Comparison of ENCODE assay signal across 8 mouse cellular contexts in the genomic region with DNA sequence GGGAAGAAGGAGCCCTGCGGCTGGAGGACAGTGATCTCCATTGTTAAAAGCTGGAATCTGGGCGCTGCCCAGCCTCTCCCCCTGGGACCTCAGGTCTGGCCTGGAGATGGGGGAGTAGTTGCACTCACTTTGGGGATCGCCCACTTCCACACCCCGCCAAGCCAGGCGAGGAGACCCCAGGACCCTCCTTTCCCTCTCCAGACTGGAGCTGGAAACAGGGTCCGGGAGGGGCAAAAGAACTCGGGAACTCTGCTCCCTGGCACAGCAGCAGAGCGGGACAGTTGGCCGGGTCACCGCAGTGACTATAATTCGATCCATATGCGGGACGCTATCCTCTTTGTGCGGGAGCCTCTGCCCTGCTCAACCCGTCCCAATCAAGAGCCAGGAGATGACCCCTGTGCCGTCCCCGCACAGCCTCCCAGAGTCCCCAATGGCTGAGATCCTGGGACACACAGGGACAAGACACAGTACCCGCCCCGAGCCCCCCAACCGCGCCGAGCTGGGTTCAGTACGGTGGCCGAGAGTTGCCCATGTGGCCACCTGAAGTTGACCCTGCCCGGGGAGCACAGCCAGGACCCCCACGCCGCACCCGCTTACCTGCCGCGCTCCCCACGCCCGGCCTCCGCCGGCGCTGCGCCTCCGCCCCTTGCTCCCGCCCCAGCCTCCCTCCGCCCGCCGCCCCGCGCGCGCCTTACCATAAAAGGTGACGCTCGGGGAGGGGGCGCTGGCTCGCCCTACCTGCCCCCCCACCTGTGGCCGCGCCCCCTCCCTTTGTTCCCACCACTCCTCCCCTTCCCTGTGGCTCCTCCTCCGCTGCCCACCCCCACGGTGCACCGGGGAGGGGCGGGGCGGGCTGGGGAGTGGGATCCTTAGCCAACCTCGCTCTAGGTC. TPM values are rescaled to one million over a fixed set of nuclear protein-coding genes. Genes with fewer than 3 reads are reported as not detected.
DNase-seq lines count a peak whose midpoint lies in the region; ATAC-seq lines count a peak whose summit lies in the region.

No protein-coding gene starts in this region.

- peak; percentile 29 for ATAC-seq in intestine, embryonic 15.5 days
- ATAC-seq in midbrain, embryonic 11.5 days (ENCODE audit: low FRiP score), result peak; percentile 38

- peaks cover 37% of the 10 kb centered on the region for H3K4me1 ChIP-seq in forebrain, embryonic 10.5 days
- H3K4me1 ChIP-seq in intestine, embryonic 15.5 days (replicated peaks), result peaks cover 44% of the 10 kb centered on the region
- H3K4me1 ChIP-seq in midbrain, embryonic 11.5 days (ENCODE audit: control insufficient read depth, insufficient read depth, low read length), result peaks cover 15% of the 10 kb centered on the region

- peak overlapping the region; percentile 85 for H3K27ac ChIP-seq in forebrain, embryonic 10.5 days
- H3K27ac ChIP-seq in intestine, embryonic 15.5 days, result peak overlapping the region; percentile 91
- no peak overlapping the region for H3K27ac ChIP-seq in midbrain, embryonic 11.5 days (ENCODE audit: low read depth, low read length)

- H3K36me3 ChIP-seq in forebrain, embryonic 10.5 days (replicated peaks), result peaks cover 9% of the 10 kb centered on the region
- peaks cover 7% of the 10 kb centered on the region for H3K36me3 ChIP-seq in intestine, embryonic 15.5 days
- no peaks in the 10 kb centered on the region for H3K36me3 ChIP-seq in midbrain, embryonic 11.5 days (ENCODE audit: control insufficient read depth, insufficient read depth, low read length)

- no peaks in the 10 kb centered on the region for H3K9me3 ChIP-seq in forebrain, embryonic 10.5 days
- no peaks in the 10 kb centered on the region for H3K9me3 ChIP-seq in intestine, embryonic 15.5 days
- H3K9me3 ChIP-seq in midbrain, embryonic 11.5 days (ENCODE audit: control insufficient read depth, low read length), result no peaks in the 10 kb centered on the region

- peaks cover 56% of the 10 kb centered on the region for H3K27me3 ChIP-seq in forebrain, embryonic 10.5 days (ENCODE audit: poor library complexity, severe bottlenecking)
- no peaks in the 10 kb centered on the region for H3K27me3 ChIP-seq in intestine, embryonic 15.5 days (replicated peaks)
- peaks cover 15% of the 10 kb centered on the region for H3K27me3 ChIP-seq in midbrain, embryonic 11.5 days (ENCODE audit: control insufficient read depth, insufficient read depth, low read length)

- peak overlapping the region; percentile 90 for H3K4me2 ChIP-seq in intestine, embryonic 15.5 days (replicated peaks)
- H3K4me2 ChIP-seq in midbrain, embryonic 11.5 days, result peak overlapping the region; percentile 86

- peak overlapping the region; percentile 53 for H3K4me3 ChIP-seq in forebrain, embryonic 10.5 days
- H3K4me3 ChIP-seq in intestine, embryonic 15.5 days (replicated peaks), result peak overlapping the region; percentile 74
- H3K4me3 ChIP-seq in midbrain, embryonic 11.5 days (ENCODE audit: low read depth, low read length), result peak overlapping the region; percentile 47

- peak; percentile 26 for DNase-seq in urinary bladder, postnatal 25 days (ENCODE audit: low spot score)
- no peak for DNase-seq in urinary bladder, adult 2 months (ENCODE audit: low spot score)
- peak; percentile 41 for DNase-seq in forebrain, embryonic 10.5 days (ENCODE audit: extremely low spot score, low spot score)
- DNase-seq in midbrain, embryonic 11.5 days (ENCODE audit: low spot score, missing footprints), result no peak
- DNase-seq in T-cell, adult 2 months (ENCODE audit: low spot score), result no peak
- no peak for DNase-seq in right cerebral cortex, adult 2 months (ENCODE audit: low spot score in 2 of 2)
- no peak for DNase-seq in left cerebral cortex, adult 18-20 months (ENCODE audit: low spot score in 2 of 2)

- WGBS in forebrain, embryonic 10.5 days, result under 1% methylated on average over 57 of the region's 57 CpGs
- under 1% methylated on average over 43 of the region's 57 CpGs for WGBS in intestine, embryonic 15.5 days
- WGBS in midbrain, embryonic 11.5 days, result under 1% methylated on average over 43 of the region's 57 CpGs

- H3K9ac ChIP-seq in intestine, embryonic 15.5 days, result peak overlapping the region; percentile 84
- H3K9ac ChIP-seq in midbrain, embryonic 11.5 days (ENCODE audit: low read length), result peak overlapping the region; percentile 64

RNA-seq across cellular contexts. Expression of gene Fblim1, which starts 6.4 kb away (rescaled TPM):
- polyA plus RNA-seq in urinary bladder, adult 2 months (2012; rRNA removed), result 95.1 and 129 TPM in 2 replicates
- polyA plus RNA-seq in forebrain, embryonic 10.5 days (2016; fragmentation: Nextera tagmentation; extraction: Ambion mirVana), result 23.2 and 30.1 TPM in 2 replicates
- 63.9 and 68.9 TPM in 2 replicates for polyA plus RNA-seq in intestine, embryonic 15.5 days (2015; fragmentation: Nextera tagmentation; extraction: Ambion mirVana)
- polyA plus RNA-seq in midbrain, embryonic 11.5 days (2014; fragmentation: Nextera tagmentation; extraction: Ambion mirVana), result 20.0 and 21.2 TPM in 2 replicates
- 1 to 10 TPM; 1.4 to 1.6 TPM for total RNA-seq in left cerebral cortex, adult 18-20 months (2021)

RNA-seq across cellular contexts. Expression of gene Tmem82, which starts 18.9 kb away (rescaled TPM):
- polyA plus RNA-seq in urinary bladder, adult 2 months (2012; rRNA removed), result 0.87 and 0.94 TPM in 2 replicates
- polyA plus RNA-seq in forebrain, embryonic 10.5 days (2016; fragmentation: Nextera tagmentation; extraction: Ambion mirVana), result 0.86 and 1.0 TPM in 2 replicates
- polyA plus RNA-seq in intestine, embryonic 15.5 days (2015; fragmentation: Nextera tagmentation; extraction: Ambion mirVana), result 18.5 and 21.0 TPM in 2 replicates
- polyA plus RNA-seq in midbrain, embryonic 11.5 days (2014; fragmentation: Nextera tagmentation; extraction: Ambion mirVana), result 0.48 and 0.59 TPM in 2 replicates
- under 1 TPM; 0.53 to 0.63 TPM for total RNA-seq in left cerebral cortex, adult 18-20 months (2021)

RNA-seq across cellular contexts. Expression of gene Slc25a34, which starts 24.1 kb away (rescaled TPM):
- 0.10 and 0.14 TPM in 2 replicates for polyA plus RNA-seq in urinary bladder, adult 2 months (2012; rRNA removed)
- not detected in 2 replicates for polyA plus RNA-seq in forebrain, embryonic 10.5 days (2016; fragmentation: Nextera tagmentation; extraction: Ambion mirVana)
- 3.3 and 4.3 TPM in 2 replicates for polyA plus RNA-seq in intestine, embryonic 15.5 days (2015; fragmentation: Nextera tagmentation; extraction: Ambion mirVana)
- not detected in 2 replicates for polyA plus RNA-seq in midbrain, embryonic 11.5 days (2014; fragmentation: Nextera tagmentation; extraction: Ambion mirVana)
- total RNA-seq in left cerebral cortex, adult 18-20 months (2021), result 1 to 10 TPM; 3.9 to 4.1 TPM

Comparison
In these comparisons a context has a peak if more than half of its experiments do, and no peak if none do; other contexts are left out.
1. DNase-seq: peak in urinary bladder, postnatal 25 days (single experiment) and forebrain, embryonic 10.5 days (single experiment); none in urinary bladder, adult 2 months (single experiment), midbrain, embryonic 11.5 days (single experiment), T-cell, adult 2 months (single experiment), right cerebral cortex, adult 2 months (0 of 2) and left cerebral cortex, adult 18-20 months (0 of 2).
2. Peak in every context shown above with its lines, with median percentiles within 50 percentile points of each other: H3K4me3 ChIP-seq.